Mouse (Mus musculus) ES-Bruce4 (cell line): ENCODE results near the gene Cyth3.

ENCODE experiments used
- CTCF ChIP-seq: IDR thresholded peaks from one replicate; pipeline ENCODE4 v1.8.1; 2011; ENCODE audit warnings: low read depth, low read length
- POLR2A ChIP-seq: IDR thresholded peaks from one replicate; pipeline ENCODE4 v1.8.1; 2011; ENCODE audit warnings: low read length; ENCODE audit not compliant: insufficient read depth

DNA sequence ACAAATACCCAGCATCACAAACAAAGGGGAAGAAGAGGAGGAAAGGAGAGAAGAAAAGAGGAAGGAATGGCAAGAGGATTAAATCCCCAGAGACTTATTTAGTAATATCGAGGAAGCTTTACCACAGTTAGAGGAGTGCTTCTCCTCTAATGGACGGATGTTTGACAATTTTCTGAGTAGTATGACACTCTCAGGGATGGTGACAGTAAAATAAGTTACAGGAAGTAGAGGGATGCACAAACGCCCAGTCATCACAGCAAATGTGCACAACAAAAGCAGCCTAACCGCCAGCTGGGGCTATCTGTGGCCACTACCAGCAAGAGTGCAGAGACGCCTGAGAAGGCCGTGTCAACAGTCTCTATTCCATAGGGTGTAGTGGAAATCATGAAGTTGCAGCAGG is 57.4 kb downstream of the Cyth3 start:
- TF ChIP-seq CTCF = no peak
- no peak for TF ChIP-seq POLR2A
